Mouse (Mus musculus): ENCODE measurements around the gene Dhcr24. TPM values are rescaled to one million over a fixed set of nuclear protein-coding genes. Genes with fewer than 3 reads are reported as not detected.

Dhcr24 gene
- polyA plus RNA-seq, 1 experiment from 2014 or later, result 23.6 TPM

DNA sequence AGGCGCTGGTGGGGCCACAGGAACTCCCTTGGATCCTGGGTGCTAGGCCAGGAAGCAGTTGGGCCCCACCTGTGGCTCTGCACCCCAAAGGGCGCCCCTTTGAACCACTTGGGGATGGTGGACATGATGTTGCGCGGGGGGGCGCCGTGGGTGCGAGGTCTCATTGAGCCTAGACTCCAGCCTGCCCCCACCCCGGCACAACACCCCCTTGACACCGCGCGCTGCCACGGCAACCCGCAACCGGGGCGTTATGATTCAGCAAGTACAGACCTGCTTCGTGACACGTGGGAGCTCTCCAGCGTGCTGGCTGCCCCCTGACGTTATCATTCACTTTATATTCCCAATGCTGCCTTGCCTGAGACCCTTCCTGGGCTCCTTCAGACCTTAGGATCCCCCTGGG, 56.2 kb downstream of the Dhcr24 start, which contains the start of gene Lexm:
TSS of gene Lexm (minus strand) at position 186 of the 400 bp plus-strand sequence.
- no peaks in the 10 kb centered on the region for H3K36me3 ChIP-seq (ENCODE audit: control insufficient read depth, insufficient read depth, low read length)
- DNase-seq (ENCODE audit: low spot score) (peak; percentile 69), ATAC-seq (ENCODE audit: insufficient number of reproducible peaks, low FRiP score, low TSS enrichment, low read depth) (no peak)
- peaks cover 9% of the 10 kb centered on the region for H3K4me1 ChIP-seq (ENCODE audit: control insufficient read depth, insufficient read depth, low read length)
- no peak within 1 kb of the TSS for H3K4me3 ChIP-seq (ENCODE audit: low read depth, low read length)
- H3K27me3 ChIP-seq (ENCODE audit: control insufficient read depth, insufficient read depth, low read length), result peaks cover 7% of the 10 kb centered on the region
- peak within 1 kb of the TSS; percentile 22; the same call in 1 of the 2 replicates for H3K4me2 ChIP-seq (ENCODE audit: low read depth, severe bottlenecking)
- no peak within 1 kb of the TSS for H3K27ac ChIP-seq (replicated peaks; ENCODE audit: low read depth, low read length)
- H3K9ac ChIP-seq (ENCODE audit: low read length), result no peak within 1 kb of the TSS
- no peaks in the 10 kb centered on the region for H3K9me3 ChIP-seq (ENCODE audit: control insufficient read depth, low read length)
- WGBS, result 2% methylated on average over 18 of the region's 19 CpGs

GRCm38 (mm10) chr4:106618898-106619297, 58.1 kb downstream of the Dhcr24 start:
- 83% methylated on average over 4 of the region's 4 CpGs for WGBS
- H3K4me2 ChIP-seq (ENCODE audit: low read depth, severe bottlenecking), result no peak overlapping the region
- no peak overlapping the region for H3K27ac ChIP-seq (replicated peaks; ENCODE audit: low read depth, low read length)
- ATAC-seq (ENCODE audit: insufficient number of reproducible peaks, low FRiP score, low TSS enrichment, low read depth), result no peak
- H3K9ac ChIP-seq (ENCODE audit: low read length), result no peak overlapping the region
- H3K36me3 ChIP-seq (ENCODE audit: control insufficient read depth, insufficient read depth, low read length), result no peaks in the 10 kb centered on the region
- H3K9me3 ChIP-seq (ENCODE audit: control insufficient read depth, low read length), result no peaks in the 10 kb centered on the region; the same call in 1 of the 2 replicates
- DNase-seq (ENCODE audit: low spot score), result no peak
- peaks cover 9% of the 10 kb centered on the region for H3K4me1 ChIP-seq (ENCODE audit: control insufficient read depth, insufficient read depth, low read length)
- no peak overlapping the region for H3K4me3 ChIP-seq (ENCODE audit: low read depth, low read length)
- peaks cover 25% of the 10 kb centered on the region for H3K27me3 ChIP-seq (ENCODE audit: control insufficient read depth, insufficient read depth, low read length)

DNA sequence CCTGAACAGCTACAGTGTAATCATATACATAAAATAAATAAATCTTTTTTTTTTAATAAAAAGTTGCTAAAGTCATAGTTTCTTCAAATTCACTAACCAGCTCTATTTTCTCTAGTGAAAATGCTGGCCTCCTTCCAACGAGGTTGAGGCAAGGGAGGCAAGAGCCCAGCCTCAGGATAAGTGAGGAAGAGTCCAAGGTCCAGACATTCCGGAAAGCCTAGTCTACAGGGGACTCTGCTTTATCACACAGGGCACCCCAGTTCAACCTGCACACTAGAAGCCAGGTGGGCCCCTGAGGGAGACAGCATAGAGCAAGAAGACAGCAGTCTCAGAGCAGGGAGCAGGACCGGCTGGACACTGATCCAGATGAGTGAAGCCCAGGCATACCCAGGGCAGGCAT, 60.6 kb downstream of the Dhcr24 start:
- H3K36me3 ChIP-seq (ENCODE audit: control insufficient read depth, insufficient read depth, low read length), result no peaks in the 10 kb centered on the region
- H3K4me1 ChIP-seq (ENCODE audit: control insufficient read depth, insufficient read depth, low read length), result peaks cover 12% of the 10 kb centered on the region; the same call in 1 of the 2 replicates
- no peak overlapping the region for H3K4me3 ChIP-seq (ENCODE audit: low read depth, low read length)
- H3K27ac ChIP-seq (replicated peaks; ENCODE audit: low read depth, low read length), result no peak overlapping the region
- no peak overlapping the region for H3K4me2 ChIP-seq (ENCODE audit: low read depth, severe bottlenecking)
- ATAC-seq (ENCODE audit: insufficient number of reproducible peaks, low FRiP score, low TSS enrichment, low read depth) (no peak), DNase-seq (ENCODE audit: low spot score) (no peak)
- H3K9me3 ChIP-seq (ENCODE audit: control insufficient read depth, low read length), result no peaks in the 10 kb centered on the region; the same call in 1 of the 2 replicates
- H3K9ac ChIP-seq (ENCODE audit: low read length), result no peak overlapping the region
- peaks cover 31% of the 10 kb centered on the region for H3K27me3 ChIP-seq (ENCODE audit: control insufficient read depth, insufficient read depth, low read length)
- WGBS, result 79% methylated on average over 3 of the region's 3 CpGs

GRCm38 (mm10) chr4:106622030-106622493, 61.2 kb downstream of the Dhcr24 start, which contains the start of gene Ttc22:
TSS of gene Ttc22 (plus strand) at chr4:106622432.
- H3K4me3 ChIP-seq (ENCODE audit: low read depth, low read length), result no peak within 1 kb of the TSS
- peaks cover 31% of the 10 kb centered on the region for H3K27me3 ChIP-seq (ENCODE audit: control insufficient read depth, insufficient read depth, low read length)
- no peak for ATAC-seq (ENCODE audit: insufficient number of reproducible peaks, low FRiP score, low TSS enrichment, low read depth)

DNA sequence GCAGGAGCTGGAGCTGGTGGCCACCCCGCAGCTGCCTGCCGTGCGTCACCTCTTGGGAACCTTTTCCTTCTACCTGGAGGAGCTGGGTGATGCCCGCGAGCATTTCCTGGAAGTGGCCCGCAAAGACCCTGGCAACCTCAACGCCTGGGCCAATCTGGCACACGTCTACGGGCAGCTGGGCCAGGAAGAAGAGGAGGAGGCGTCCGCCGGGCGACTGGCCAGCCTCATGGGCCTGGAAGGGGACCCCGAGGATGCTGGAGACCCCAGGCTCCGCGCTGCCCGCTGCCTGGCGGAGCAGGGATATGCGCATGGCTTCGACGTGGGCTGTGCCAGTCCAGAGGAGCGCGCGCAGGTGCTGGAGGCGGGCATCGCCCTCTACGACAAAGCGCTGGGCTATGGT, 61.9 kb downstream of the Dhcr24 start:
- Histone ChIP-seq H3K27ac (replicated peaks; ENCODE audit: low read depth, low read length) (no peak overlapping the region), H3K36me3 (ENCODE audit: control insufficient read depth, insufficient read depth, low read length) (no peaks in the 10 kb centered on the region), H3K9me3 (ENCODE audit: control insufficient read depth, low read length) (no peaks in the 10 kb centered on the region; the same call in 1 of the 2 replicates), H3K4me1 (ENCODE audit: control insufficient read depth, insufficient read depth, low read length) (0 out of 2 replicates have a peak, but pooled peaks cover 8% of the 10 kb centered on the region), H3K4me3 (ENCODE audit: low read depth, low read length) (no peak overlapping the region), H3K4me2 (ENCODE audit: low read depth, severe bottlenecking) (peak overlapping the region; percentile 7; the same call in 1 of the 2 replicates), H3K9ac (ENCODE audit: low read length) (no peak overlapping the region), H3K27me3 (ENCODE audit: control insufficient read depth, insufficient read depth, low read length) (peaks cover 31% of the 10 kb centered on the region)
- 35% methylated on average over 28 of the region's 28 CpGs for whole genome bisulfite sequencing
- DNase-seq (ENCODE audit: low spot score) (no peak), ATAC-seq (ENCODE audit: insufficient number of reproducible peaks, low FRiP score, low TSS enrichment, low read depth) (no peak)

More at GRCm38 (mm10) chr4:106622030-106622493, 61.2 kb downstream of the Dhcr24 start, which contains the start of gene Ttc22:
- Histone ChIP-seq H3K27ac (replicated peaks; ENCODE audit: low read depth, low read length) (no peak within 1 kb of the TSS), H3K36me3 (ENCODE audit: control insufficient read depth, insufficient read depth, low read length) (no peaks in the 10 kb centered on the region), H3K9me3 (ENCODE audit: control insufficient read depth, low read length) (no peaks in the 10 kb centered on the region; the same call in 1 of the 2 replicates), H3K9ac (ENCODE audit: low read length) (no peak within 1 kb of the TSS), H3K4me1 (ENCODE audit: control insufficient read depth, insufficient read depth, low read length) (peaks cover 11% of the 10 kb centered on the region; the same call in 1 of the 2 replicates), H3K4me2 (ENCODE audit: low read depth, severe bottlenecking) (peak within 1 kb of the TSS; percentile 7; the same call in 1 of the 2 replicates)
- WGBS, result 26% methylated on average over 16 of the region's 16 CpGs
- DNase-seq (ENCODE audit: low spot score), result no peak

DNA sequence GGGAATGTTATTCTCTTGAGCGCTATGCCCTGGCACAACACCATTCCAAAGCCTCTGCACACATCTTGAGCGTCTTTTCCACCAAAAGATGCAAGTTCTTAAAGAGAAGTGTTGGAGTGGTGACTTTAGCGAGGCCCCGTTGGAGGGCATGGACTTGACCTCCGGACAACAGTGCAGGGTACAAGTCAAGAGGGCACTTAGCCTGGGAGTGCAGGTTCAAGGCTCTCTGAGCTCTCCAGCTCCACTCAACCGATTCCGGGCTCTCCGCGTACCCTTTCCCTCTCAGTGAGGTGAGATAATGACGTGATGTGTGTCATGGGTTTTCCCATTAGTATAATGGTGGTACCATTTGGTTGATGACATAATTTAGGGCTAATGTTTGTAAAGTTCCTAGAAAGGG, 63.4 kb downstream of the Dhcr24 start:
- Histone ChIP-seq H3K27me3 (ENCODE audit: control insufficient read depth, insufficient read depth, low read length) (peaks cover 31% of the 10 kb centered on the region), H3K4me2 (ENCODE audit: low read depth, severe bottlenecking) (no peak overlapping the region), H3K36me3 (ENCODE audit: control insufficient read depth, insufficient read depth, low read length) (no peaks in the 10 kb centered on the region), H3K4me1 (ENCODE audit: control insufficient read depth, insufficient read depth, low read length) (0 out of 2 replicates have a peak, but pooled peaks cover 8% of the 10 kb centered on the region), H3K4me3 (ENCODE audit: low read depth, low read length) (no peak overlapping the region), H3K9ac (ENCODE audit: low read length) (no peak overlapping the region), H3K27ac (replicated peaks; ENCODE audit: low read depth, low read length) (no peak overlapping the region), H3K9me3 (ENCODE audit: control insufficient read depth, low read length) (no peaks in the 10 kb centered on the region; the same call in 1 of the 2 replicates)
- 93% methylated on average over 10 of the region's 10 CpGs for WGBS
- ATAC-seq (ENCODE audit: insufficient number of reproducible peaks, low FRiP score, low TSS enrichment, low read depth) (no peak), DNase-seq (ENCODE audit: low spot score) (no peak)

GRCm38 (mm10) chr4:106627809-106628208, 67.0 kb downstream of the Dhcr24 start:
- H3K4me2 ChIP-seq (ENCODE audit: low read depth, severe bottlenecking), result no peak overlapping the region
- 83% methylated on average over 5 of the region's 5 CpGs for WGBS
- H3K27ac ChIP-seq (replicated peaks; ENCODE audit: low read depth, low read length), result no peak overlapping the region
- peaks cover 17% of the 10 kb centered on the region for H3K27me3 ChIP-seq (ENCODE audit: control insufficient read depth, insufficient read depth, low read length)
- H3K4me3 ChIP-seq (ENCODE audit: low read depth, low read length), result no peak overlapping the region
- H3K4me1 ChIP-seq (ENCODE audit: control insufficient read depth, insufficient read depth, low read length), result peaks cover 15% of the 10 kb centered on the region; the same call in 1 of the 2 replicates
- DNase-seq (ENCODE audit: low spot score) (no peak), ATAC-seq (ENCODE audit: insufficient number of reproducible peaks, low FRiP score, low TSS enrichment, low read depth) (no peak)
- H3K9ac ChIP-seq (ENCODE audit: low read length), result no peak overlapping the region
- no peaks in the 10 kb centered on the region for H3K36me3 ChIP-seq (ENCODE audit: control insufficient read depth, insufficient read depth, low read length)
- H3K9me3 ChIP-seq (ENCODE audit: control insufficient read depth, low read length), result no peaks in the 10 kb centered on the region; the same call in 1 of the 2 replicates

DNA sequence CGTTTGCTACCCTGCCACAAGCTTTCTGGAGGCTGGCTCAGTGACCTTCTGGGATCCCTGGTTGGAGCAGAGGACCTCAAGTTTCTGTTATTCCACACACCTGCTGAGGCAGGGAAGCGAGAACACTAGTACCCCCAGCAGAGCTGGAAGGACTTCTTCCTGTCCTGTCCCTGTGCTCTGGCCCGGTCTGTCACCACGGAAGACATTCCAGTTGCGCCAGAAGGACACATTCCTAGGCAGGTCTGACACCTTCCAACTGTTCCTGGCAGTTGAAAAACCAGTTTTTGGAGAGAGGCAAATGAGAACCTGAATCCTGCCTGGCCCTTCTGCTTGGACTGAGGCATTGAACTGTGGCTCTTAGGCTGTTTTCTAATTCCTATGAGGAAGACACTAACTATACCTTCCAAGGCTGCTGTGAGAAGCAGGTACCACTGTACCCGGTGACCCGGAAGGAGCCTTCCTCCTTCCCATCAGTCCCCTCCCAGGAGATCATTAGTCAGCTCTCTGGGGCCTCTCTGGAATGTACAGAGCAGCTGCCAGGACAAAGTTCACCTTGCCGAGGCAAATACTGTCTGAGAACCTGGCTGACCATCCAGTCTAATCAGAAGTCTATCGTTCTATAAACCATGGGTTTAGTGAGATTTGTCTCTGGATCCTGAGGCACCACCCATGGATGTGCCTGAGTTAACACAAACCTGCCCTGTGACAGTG, 68.0 kb downstream of the Dhcr24 start:
- H3K9me3 ChIP-seq (ENCODE audit: control insufficient read depth, low read length), result no peaks in the 10 kb centered on the region
- H3K4me3 ChIP-seq (ENCODE audit: low read depth, low read length), result no peak overlapping the region
- DNase-seq (ENCODE audit: low spot score) (no peak), ATAC-seq (ENCODE audit: insufficient number of reproducible peaks, low FRiP score, low TSS enrichment, low read depth) (no peak)
- no peak overlapping the region for H3K9ac ChIP-seq (ENCODE audit: low read length)
- no peak overlapping the region for H3K27ac ChIP-seq (replicated peaks; ENCODE audit: low read depth, low read length)
- H3K27me3 ChIP-seq (ENCODE audit: control insufficient read depth, insufficient read depth, low read length), result peaks cover 7% of the 10 kb centered on the region; the same call in 1 of the 2 replicates
- H3K4me2 ChIP-seq (ENCODE audit: low read depth, severe bottlenecking), result no peak overlapping the region
- WGBS, result 51% methylated on average over 9 of the region's 9 CpGs
- peaks cover 18% of the 10 kb centered on the region; the same call in 1 of the 2 replicates for H3K4me1 ChIP-seq (ENCODE audit: control insufficient read depth, insufficient read depth, low read length)
- H3K36me3 ChIP-seq (ENCODE audit: control insufficient read depth, insufficient read depth, low read length), result no peaks in the 10 kb centered on the region

Data from limb, embryonic 11.5 days (tissue).